Mouse (Mus musculus) liver, embryonic 11.5 days (tissue): ENCODE measurements around the gene Pitpnm2. TPM values are rescaled to one million over a fixed set of nuclear protein-coding genes. Genes with fewer than 3 reads are reported as not detected.
A peak's percentile ranks its signal among the peaks of the same experiment; 100 is the strongest.

Experiments used
- ATAC-seq: fragments of 200-750 bp; cut with Nextera tagmentation; replicated peaks from 2 replicates; pipeline ENCODE4 v1.8.0; 2017; ENCODE audit warnings: moderate number of reproducible peaks, mild to moderate bottlenecking, moderate TSS enrichment, moderate library complexity; ENCODE audit not compliant: low FRiP score
- DNase-seq: peaks from one replicate; pipeline ENCODE4 v3.0.0-alpha.2; 2017; ENCODE audit warnings: low spot score
- H3K27ac ChIP-seq: fragments of 300-500 bp; sonication (generic); 2 replicates; pipeline ENCODE4 v1.5.1; 2014; ENCODE audit warnings: mild to moderate bottlenecking, low read depth, low read length, control low read depth
- H3K27me3 ChIP-seq: fragments of 300-500 bp; sonication (generic); replicated peaks from 2 replicates; pipeline ENCODE4 v1.6.1; 2014; ENCODE audit warnings: low read length, mixed read lengths; ENCODE audit not compliant: control insufficient read depth, insufficient read depth
- H3K36me3 ChIP-seq: fragments of 300-500 bp; sonication (generic); 2 replicates; pipeline ENCODE4 v1.6.1; 2014; ENCODE audit warnings: mild to moderate bottlenecking, low read length, moderate library complexity, mixed read lengths; ENCODE audit not compliant: control insufficient read depth, insufficient read depth
- H3K4me1 ChIP-seq: fragments of 300-500 bp; sonication (generic); replicated peaks from 2 replicates; pipeline ENCODE4 v1.6.1; 2014; ENCODE audit warnings: low read length, mixed read lengths; ENCODE audit not compliant: control insufficient read depth, insufficient read depth
- H3K4me2 ChIP-seq: fragments of 300-500 bp; sonication (generic); 2 replicates; pipeline ENCODE4 v1.6.1; 2014; ENCODE audit warnings: mild to moderate bottlenecking, control low read depth, moderate library complexity
- H3K4me3 ChIP-seq: fragments of 300-500 bp; sonication (generic); 2 replicates; pipeline ENCODE4 v1.5.1; 2014; ENCODE audit warnings: low read depth, low read length, control low read depth
- H3K9ac ChIP-seq: fragments of 300-500 bp; sonication (generic); 2 replicates; pipeline ENCODE4 v1.6.1; 2014; ENCODE audit warnings: low read depth, low read length, control low read depth
- H3K9me3 ChIP-seq: fragments of 300-500 bp; sonication (generic); 2 replicates; pipeline ENCODE4 v1.6.1; 2016; ENCODE audit warnings: low read length, inconsistent platforms, mixed read lengths; ENCODE audit not compliant: control insufficient read depth
- WGBS: fragments of 180-500 bp; shearing (Covaris S2); extraction: QIAGEN DNeasy Blood & Tissue Kit; methylation state at CpG from one replicate; pipeline ENCODE4 v1.1.7; 2014; 5-methylcytosine and 5-hydroxymethylcytosine counted together
- polyA plus RNA-seq: library from polyadenylated mRNA; unstranded; fragments of >200 nt; fragmentation: Nextera tagmentation; extraction: Ambion mirVana; gene quantifications from 2 replicates; pipeline ENCODE4 v1.2.1, GENCODE M21; 2014

The Pitpnm2 gene
- polyA plus RNA-seq, 1 experiment from 2014 or later, result 5.9 TPM

DNA sequence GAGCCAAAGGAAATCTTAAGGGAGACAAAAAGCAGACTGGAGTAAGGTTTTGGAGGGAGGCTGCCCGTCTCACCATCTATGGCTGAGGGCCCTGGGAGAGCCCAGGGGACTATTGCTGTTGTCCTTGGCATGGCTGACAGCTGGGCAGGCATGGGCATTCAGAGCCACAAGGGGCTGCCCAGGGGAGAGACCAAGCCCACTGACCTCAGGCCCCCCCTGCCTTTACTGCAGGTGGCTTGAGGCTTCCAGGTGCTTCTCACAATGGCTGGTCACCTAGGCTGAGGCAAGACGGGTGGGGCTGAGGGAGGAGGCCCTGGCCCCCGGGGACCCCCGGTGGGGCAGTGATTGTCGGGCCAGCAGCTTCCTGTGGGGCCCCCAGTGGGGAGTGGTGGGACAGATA lies 130.4 kb downstream of the Pitpnm2 start:
- Histone ChIP-seq H3K27me3 (no peaks in the 10 kb centered on the region), H3K9me3 (no peaks in the 10 kb centered on the region), H3K4me2 (no peak overlapping the region), H3K4me3 (no peak overlapping the region), H3K36me3 (peaks cover 32% of the 10 kb centered on the region), H3K27ac (no peak overlapping the region), H3K9ac (no peak overlapping the region), H3K4me1 (peaks cover 16% of the 10 kb centered on the region)
- no peak for ATAC-seq
- DNase-seq, result no peak
- WGBS, result 60% methylated on average over 5 of the region's 5 CpGs

DNA sequence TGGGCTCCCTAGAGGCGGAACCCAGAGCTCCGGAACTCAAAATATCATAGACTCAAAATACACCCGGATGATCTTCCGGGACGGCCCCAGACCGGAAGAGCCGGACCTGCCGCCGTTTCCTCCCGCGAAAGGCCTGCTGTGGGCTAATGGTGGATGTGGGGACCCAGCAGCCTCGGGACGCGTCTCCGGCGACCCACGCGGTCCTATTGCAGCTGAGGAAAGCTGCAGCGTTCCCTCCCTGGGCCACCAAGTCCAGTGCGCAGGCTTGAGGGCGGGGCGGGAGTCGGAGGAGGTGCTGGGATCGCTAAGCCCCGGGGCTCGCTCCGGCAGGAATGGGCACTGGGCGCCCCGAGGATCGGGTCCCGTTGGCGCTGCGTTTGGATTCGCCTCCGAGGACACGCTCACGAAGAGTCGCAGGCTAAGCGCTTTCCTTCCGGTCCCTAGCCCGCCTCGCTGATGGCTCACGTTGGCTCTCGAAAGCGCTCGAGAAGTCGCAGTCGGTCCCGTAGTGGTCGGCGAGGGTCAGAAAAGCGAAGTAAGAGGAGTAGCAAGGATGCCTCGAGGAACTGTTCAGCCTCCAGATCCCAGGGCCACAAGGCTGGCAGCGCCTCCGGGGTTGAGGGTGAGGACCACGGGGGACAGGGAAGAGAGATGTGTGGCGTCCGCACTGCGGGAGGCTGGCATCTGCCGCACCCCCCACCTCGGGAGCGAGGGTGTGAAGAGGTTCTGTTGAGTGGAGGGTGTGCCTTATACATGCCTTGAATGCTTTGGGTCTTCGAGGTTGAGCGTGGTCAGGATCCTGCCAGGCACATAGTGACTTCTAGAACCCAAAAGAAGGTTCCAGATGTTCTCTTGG lies 133.3 kb downstream of the Pitpnm2 start, which contains the start of gene Arl6ip4:
Arl6ip4 (plus strand) TSS at position 100 of the 856 bp plus-strand sequence.
- Histone ChIP-seq H3K36me3 (peaks cover 26% of the 10 kb centered on the region), H3K9ac (peak within 1 kb of the TSS; percentile 98), H3K4me3 (peak within 1 kb of the TSS; percentile 93), H3K27me3 (no peaks in the 10 kb centered on the region), H3K9me3 (no peaks in the 10 kb centered on the region), H3K4me2 (peak within 1 kb of the TSS; percentile 77), H3K4me1 (peaks cover 24% of the 10 kb centered on the region), H3K27ac (peak within 1 kb of the TSS; percentile 84)
- under 1% methylated on average over 64 of the region's 64 CpGs for WGBS
- DNase-seq, result peak; percentile 81
- no peak for ATAC-seq

DNA sequence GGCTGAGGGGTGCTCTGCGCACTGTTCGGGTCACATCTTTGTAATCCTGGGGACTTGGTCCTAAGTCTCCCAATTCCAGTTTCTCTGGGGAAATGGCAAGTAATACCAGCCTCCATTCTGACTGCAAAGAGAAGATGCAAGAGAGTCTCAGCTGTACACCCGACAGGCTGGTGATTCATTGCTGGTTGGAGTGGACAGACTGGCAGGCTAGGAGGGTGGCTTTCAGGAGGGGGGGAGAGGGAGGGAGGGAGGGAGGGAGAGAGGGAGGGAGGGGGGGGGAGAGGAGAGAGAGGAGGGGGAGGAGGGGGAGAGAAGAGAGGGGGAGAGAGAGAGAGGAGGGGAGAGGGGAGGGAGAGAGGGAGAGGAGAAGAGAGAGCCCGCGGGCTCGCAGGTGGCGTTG lies 134.0 kb downstream of the Pitpnm2 start:
- peaks cover 25% of the 10 kb centered on the region for H3K4me1 ChIP-seq
- peaks cover 20% of the 10 kb centered on the region for H3K36me3 ChIP-seq
- ATAC-seq (no peak), DNase-seq (no peak)
- H3K4me2 ChIP-seq, result peak overlapping the region; percentile 77
- 19% methylated on average over 7 of the region's 7 CpGs for WGBS
- peak overlapping the region; percentile 84 for H3K27ac ChIP-seq
- peak overlapping the region; percentile 98 for H3K9ac ChIP-seq
- no peaks in the 10 kb centered on the region for H3K9me3 ChIP-seq
- peak overlapping the region; percentile 93 for H3K4me3 ChIP-seq
- H3K27me3 ChIP-seq, result no peaks in the 10 kb centered on the region

DNA sequence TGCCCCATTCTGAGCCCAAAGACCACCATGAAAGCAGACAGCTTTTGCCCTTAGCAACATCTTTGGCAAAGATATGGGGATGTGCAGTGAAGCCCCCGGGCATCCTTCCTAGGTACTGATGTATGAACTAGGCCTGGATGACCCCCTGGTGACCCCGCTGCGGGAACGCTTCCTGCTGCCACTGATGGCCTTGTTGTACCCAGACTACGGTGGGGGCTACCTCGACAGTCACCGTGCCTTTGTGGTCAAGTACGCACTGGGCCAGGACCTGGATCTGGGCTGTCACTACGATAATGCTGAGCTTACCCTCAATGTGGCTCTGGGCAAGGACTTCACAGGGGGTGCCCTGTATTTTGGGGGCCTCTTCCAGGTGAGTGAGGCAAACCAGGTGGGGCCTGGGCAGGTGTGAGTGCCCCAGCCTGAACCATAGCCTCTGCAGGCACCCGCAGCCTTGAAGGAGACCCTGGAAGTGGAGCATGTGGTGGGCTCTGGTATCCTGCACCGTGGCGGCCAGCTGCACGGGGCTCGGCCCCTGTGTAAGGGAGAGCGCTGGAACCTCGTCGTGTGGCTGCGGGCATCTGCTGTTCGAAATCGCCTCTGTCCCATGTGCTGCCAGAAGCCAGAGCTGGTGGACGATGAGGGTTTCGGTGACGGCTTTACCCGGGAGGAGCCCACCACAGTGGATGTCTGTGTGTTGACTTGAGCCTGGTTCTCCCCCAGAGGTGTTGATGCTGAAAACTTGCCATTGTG lies 135.1 kb downstream of the Pitpnm2 start:
- DNase-seq, result no peak
- H3K4me1 ChIP-seq, result peaks cover 25% of the 10 kb centered on the region
- H3K27me3 ChIP-seq, result no peaks in the 10 kb centered on the region
- ATAC-seq, result no peak
- WGBS, result 94% methylated on average over 24 of the region's 24 CpGs
- H3K9ac ChIP-seq, result no peak overlapping the region
- H3K27ac ChIP-seq, result no peak overlapping the region
- H3K9me3 ChIP-seq, result no peaks in the 10 kb centered on the region
- peaks cover 10% of the 10 kb centered on the region for H3K36me3 ChIP-seq
- H3K4me3 ChIP-seq, result no peak overlapping the region
- H3K4me2 ChIP-seq, result no peak overlapping the region

DNA sequence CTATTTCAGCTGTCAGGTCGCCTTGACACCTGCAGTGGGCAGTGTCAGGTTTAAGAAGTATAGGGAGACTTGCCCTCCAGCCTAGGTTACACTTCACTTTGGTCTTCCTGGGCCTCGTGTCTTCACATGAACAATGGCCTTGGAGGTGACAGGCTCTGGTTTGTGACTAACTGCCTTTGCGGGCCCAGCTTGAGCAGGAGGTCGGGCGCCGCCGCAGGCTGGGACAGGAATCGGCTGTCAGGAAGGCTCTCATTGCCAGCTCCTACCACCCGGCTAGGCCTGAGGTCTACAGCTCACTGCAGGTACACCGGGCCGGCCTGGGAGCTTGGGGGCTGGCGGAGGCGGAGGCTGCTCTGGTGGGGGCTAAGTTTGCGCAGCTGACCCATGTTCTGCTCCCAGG lies 136.5 kb downstream of the Pitpnm2 start:
- H3K4me2 ChIP-seq, result peak overlapping the region; percentile 85
- ATAC-seq, result 0 out of 2 replicates have a peak, but pooled peaks have one; percentile 21
- peak overlapping the region; percentile 89; the same call in 1 of the 2 replicates for H3K27ac ChIP-seq
- H3K36me3 ChIP-seq, result 0 out of 2 replicates have a peak, but pooled peaks cover 3% of the 10 kb centered on the region
- no peaks in the 10 kb centered on the region for H3K27me3 ChIP-seq
- 27% methylated on average over 14 of the region's 14 CpGs for WGBS
- H3K9ac ChIP-seq, result peak overlapping the region; percentile 88
- H3K4me1 ChIP-seq, result peaks cover 25% of the 10 kb centered on the region
- H3K9me3 ChIP-seq, result no peaks in the 10 kb centered on the region
- H3K4me3 ChIP-seq, result peak overlapping the region; percentile 95
- peak; percentile 61 for DNase-seq

DNA sequence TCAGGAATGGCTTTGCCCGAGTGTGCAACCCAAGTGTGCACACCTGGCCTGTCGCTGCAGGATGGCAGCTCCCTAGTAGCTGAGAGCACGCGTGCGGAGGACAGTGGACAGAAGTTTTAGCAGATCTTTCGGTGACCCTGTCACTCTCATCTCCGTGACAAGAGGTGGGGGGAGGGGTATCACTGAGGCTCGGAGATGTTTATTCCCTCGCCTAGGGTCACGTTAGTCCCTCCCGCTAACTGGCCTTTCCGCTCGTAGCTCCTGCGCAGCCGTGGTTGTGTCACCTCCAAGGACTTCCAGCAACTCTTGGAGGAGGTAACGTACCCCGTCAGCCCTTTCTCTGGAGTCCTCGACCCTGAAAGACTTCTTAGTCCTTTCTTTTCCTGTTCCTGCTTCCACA lies 137.0 kb downstream of the Pitpnm2 start:
- H3K27me3 ChIP-seq, result no peaks in the 10 kb centered on the region
- H3K4me1 ChIP-seq, result peaks cover 25% of the 10 kb centered on the region
- H3K27ac ChIP-seq, result peak overlapping the region; percentile 89
- no peaks in the 10 kb centered on the region for H3K9me3 ChIP-seq
- DNase-seq (no peak), ATAC-seq (no peak)
- peak overlapping the region; percentile 95 for H3K4me3 ChIP-seq
- H3K36me3 ChIP-seq, result 0 out of 2 replicates have a peak, but pooled peaks cover 3% of the 10 kb centered on the region
- peak overlapping the region; percentile 85 for H3K4me2 ChIP-seq
- H3K9ac ChIP-seq, result peak overlapping the region; percentile 88
- WGBS, result 1% methylated on average over 18 of the region's 18 CpGs

DNA sequence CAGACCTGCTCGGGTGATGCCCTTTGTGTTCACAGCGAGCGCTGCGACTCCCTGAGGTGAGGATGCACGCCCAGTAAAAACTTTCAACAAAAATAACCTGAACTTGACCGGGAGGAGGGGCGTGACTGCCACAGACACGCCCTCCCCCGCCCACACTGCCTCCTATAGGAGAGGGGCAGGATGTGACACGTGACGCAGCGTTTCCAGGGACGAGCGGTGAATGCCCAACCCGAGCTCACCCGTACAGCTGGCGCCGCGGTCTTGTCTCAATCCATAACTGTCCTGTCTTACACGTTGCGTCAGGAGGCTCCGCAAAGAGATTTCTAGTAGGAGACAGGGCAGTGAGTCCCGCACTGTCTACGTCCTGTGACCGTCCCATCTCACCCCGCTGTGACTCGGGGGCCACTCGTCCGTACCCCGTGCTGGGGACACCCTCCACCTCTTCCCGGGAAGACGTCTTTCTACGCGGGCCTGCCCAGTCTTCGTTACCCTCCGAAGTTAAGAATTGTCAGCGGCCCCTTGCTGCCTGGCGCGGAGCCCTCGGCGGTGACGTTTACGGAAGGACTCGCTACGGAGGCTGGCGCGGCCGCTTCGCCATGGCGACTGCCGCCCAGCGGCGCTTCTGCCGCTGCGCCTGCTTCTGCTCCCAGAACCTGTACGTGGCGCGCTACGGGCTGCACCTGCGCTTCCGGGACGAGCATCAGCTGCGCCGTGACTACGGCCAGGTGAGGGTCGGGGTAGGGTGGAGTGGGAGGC lies 137.6 kb downstream of the Pitpnm2 start, which contains the start of gene Ogfod2:
Ogfod2 (plus strand) TSS at position 556 of the 756 bp plus-strand sequence.
- Histone ChIP-seq H3K4me1 (peaks cover 23% of the 10 kb centered on the region), H3K4me2 (peak within 1 kb of the TSS; percentile 85), H3K4me3 (peak within 1 kb of the TSS; percentile 95), H3K27ac (peak within 1 kb of the TSS; percentile 89), H3K36me3 (0 out of 2 replicates have a peak, but pooled peaks cover 3% of the 10 kb centered on the region), H3K27me3 (no peaks in the 10 kb centered on the region), H3K9ac (peak within 1 kb of the TSS; percentile 88), H3K9me3 (no peaks in the 10 kb centered on the region)
- peak; percentile 97 for DNase-seq
- 1% methylated on average over 66 of the region's 66 CpGs for WGBS
- peak; percentile 96 for ATAC-seq
